Mouse (Mus musculus) liver, embryonic 14.5 days (tissue): ENCODE data around the gene Disc1.

ENCODE experiments used
- CTCF ChIP-seq: IDR thresholded peaks from 2 replicates; pipeline ENCODE4 v1.5.1; 2016; ENCODE audit warnings: antibody characterized with exemption, low read depth, control low read depth
- EP300 ChIP-seq: IDR thresholded peaks from 2 replicates; pipeline ENCODE4 v1.6.1; 2016; ENCODE audit warnings: antibody characterized with exemption, low read depth

GRCm38 (mm10) chr8:125242382-125242781, 188.4 kb downstream of the Disc1 start:
- TF ChIP-seq CTCF: no peak
- no peak for TF ChIP-seq EP300
